Mouse (Mus musculus) small intestine, adult 2 months (tissue): Measurements from ENCODE around the gene H2-DMb1.

ENCODE experiments used
- CTCF ChIP-seq: fragments of 200-500 bp; IDR thresholded peaks from 2 replicates; pipeline ENCODE4 v1.5.1; 2012; ENCODE audit warnings: low read depth, mild to moderate bottlenecking, control low read depth, inconsistent platforms, low read length, moderate library complexity, mixed read lengths; ENCODE audit not compliant: insufficient replicate concordance, insufficient read length; ENCODE audit errors: extremely low read depth
- POLR2A ChIP-seq: fragments of 200-500 bp; IDR thresholded peaks from 2 replicates; pipeline ENCODE4 v1.6.1; 2012; ENCODE audit warnings: low read depth, mild to moderate bottlenecking, control low read depth, inconsistent platforms, low read length, moderate library complexity

- no peak for TF ChIP-seq CTCF
- TF ChIP-seq POLR2A = no peak
These were observed 27.3 kb downstream of the H2-DMb1 start for GRCm38 (mm10) chr17:34179913-34180859.
